Mouse (Mus musculus): ENCODE results near the gene Cars. TPM values are rescaled to one million over a fixed set of nuclear protein-coding genes. Genes with fewer than 3 reads are reported as not detected.

Cars gene
- polyA plus RNA-seq (2014; fragmentation: Illumina TruSeq; extraction: RNeasy Lipid Tissue Mini Kit (QIAGEN cat#74804); ENCODE audit: low read depth, low replicate concordance), result 9.5 TPM

GRCm38 (mm10) chr7:143599428-143600230 is at the start of gene Cars:
TSS of gene Cars (minus strand) at chr7:143600090.

GRCm38 (mm10) chr7:143649034-143649768 is 49.3 kb upstream of the Cars start, which contains the start of gene Tnfrsf22:
TSS of gene Tnfrsf22 (minus strand) at chr7:143649661.

GRCm38 (mm10) chr7:143628540-143628939 is 28.6 kb upstream of the Cars start, which contains the start of gene Tnfrsf26:
TSS of gene Tnfrsf26 (minus strand) at chr7:143628722.

GRCm38 (mm10) chr7:143548976-143549457 is 50.9 kb downstream of the Cars start, which contains the start of gene Nap1l4:
TSS of gene Nap1l4 (minus strand) at chr7:143549106.

Other genes starting within 250 kb of the Cars start
- gene Cdkn1c, start 139.0 kb downstream of the Cars start, polyA plus RNA-seq (2014; fragmentation: Illumina TruSeq; extraction: RNeasy Lipid Tissue Mini Kit (QIAGEN cat#74804); ENCODE audit: low read depth, low replicate concordance), result 34.6 TPM
- 5.3 TPM for gene Slc22a18, start 126.4 kb downstream of the Cars start, polyA plus RNA-seq (2014; fragmentation: Illumina TruSeq; extraction: RNeasy Lipid Tissue Mini Kit (QIAGEN cat#74804); ENCODE audit: low read depth, low replicate concordance)
- gene Phlda2, start 96.9 kb downstream of the Cars start, polyA plus RNA-seq (2014; fragmentation: Illumina TruSeq; extraction: RNeasy Lipid Tissue Mini Kit (QIAGEN cat#74804); ENCODE audit: low read depth, low replicate concordance), result not detected
- gene Nap1l4, start 51.0 kb downstream of the Cars start, polyA plus RNA-seq (2014; fragmentation: Illumina TruSeq; extraction: RNeasy Lipid Tissue Mini Kit (QIAGEN cat#74804); ENCODE audit: low read depth, low replicate concordance), result 77.7 TPM
- gene Tnfrsf26, start 28.6 kb upstream of the Cars start, polyA plus RNA-seq (2014; fragmentation: Illumina TruSeq; extraction: RNeasy Lipid Tissue Mini Kit (QIAGEN cat#74804); ENCODE audit: low read depth, low replicate concordance), result 2.2 TPM
- gene Tnfrsf22, start 49.6 kb upstream of the Cars start, polyA plus RNA-seq (2014; fragmentation: Illumina TruSeq; extraction: RNeasy Lipid Tissue Mini Kit (QIAGEN cat#74804); ENCODE audit: low read depth, low replicate concordance), result 4.8 TPM
- gene Tnfrsf23, start 85.8 kb upstream of the Cars start, polyA plus RNA-seq (2014; fragmentation: Illumina TruSeq; extraction: RNeasy Lipid Tissue Mini Kit (QIAGEN cat#74804); ENCODE audit: low read depth, low replicate concordance), result 4.2 TPM
- gene Osbpl5, start 156.9 kb upstream of the Cars start, polyA plus RNA-seq (2014; fragmentation: Illumina TruSeq; extraction: RNeasy Lipid Tissue Mini Kit (QIAGEN cat#74804); ENCODE audit: low read depth, low replicate concordance), result 2.7 TPM
- not detected for gene Mrgprg, start 166.9 kb upstream of the Cars start, polyA plus RNA-seq (2014; fragmentation: Illumina TruSeq; extraction: RNeasy Lipid Tissue Mini Kit (QIAGEN cat#74804); ENCODE audit: low read depth, low replicate concordance)
- 0.44 TPM for gene Mrgpre, start 184.4 kb upstream of the Cars start, polyA plus RNA-seq (2014; fragmentation: Illumina TruSeq; extraction: RNeasy Lipid Tissue Mini Kit (QIAGEN cat#74804); ENCODE audit: low read depth, low replicate concordance)
- 19.6 TPM for gene Nadsyn1, start 222.8 kb upstream of the Cars start, polyA plus RNA-seq (2014; fragmentation: Illumina TruSeq; extraction: RNeasy Lipid Tissue Mini Kit (QIAGEN cat#74804); ENCODE audit: low read depth, low replicate concordance)
- 5.9 TPM for gene Dhcr7, start 223.1 kb upstream of the Cars start, polyA plus RNA-seq (2014; fragmentation: Illumina TruSeq; extraction: RNeasy Lipid Tissue Mini Kit (QIAGEN cat#74804); ENCODE audit: low read depth, low replicate concordance)